Mouse (Mus musculus) E14TG2a.4 (cell line): ENCODE data around the gene Ntn1.

Experiments
- CTCF ChIP-seq: conservative IDR thresholded peaks from 2 replicates; pipeline ENCODE4 v1.5.1; 2014; ENCODE audit warnings: low read length
- NANOG ChIP-seq: IDR thresholded peaks from 2 replicates; pipeline ENCODE4 v1.6.1; 2014; ENCODE audit warnings: borderline replicate concordance, low read length, mixed read lengths
- POU5F1 ChIP-seq: IDR thresholded peaks from 2 replicates; pipeline ENCODE4 v1.6.1; 2014; ENCODE audit warnings: low read length, borderline replicate concordance

DNA sequence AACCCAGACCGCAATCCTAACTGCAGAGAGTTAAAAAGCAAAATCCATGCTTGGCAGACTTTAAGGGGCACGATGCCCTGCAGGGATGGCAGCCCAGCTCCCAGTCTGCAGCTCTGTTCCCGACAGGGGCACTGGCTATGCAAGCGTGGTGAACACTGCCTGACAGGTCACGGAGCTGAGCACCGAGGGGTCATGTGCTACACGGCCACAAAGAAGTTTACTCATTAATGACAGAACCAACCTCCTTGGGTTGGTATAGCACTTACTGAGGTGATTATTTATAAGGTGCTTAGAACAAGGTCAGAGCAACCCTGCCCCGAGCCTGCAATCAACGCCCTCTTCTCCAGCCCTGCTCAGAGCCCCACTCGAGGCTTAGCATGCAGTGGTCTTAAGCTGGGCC, 27.5 kb downstream of the Ntn1 start:
- TF ChIP-seq CTCF (no peak), POU5F1 (no peak), NANOG (no peak)
